Mouse (Mus musculus) heart, embryonic 16.5 days (tissue): ENCODE results near the gene Mxd3. TPM values are rescaled to one million over a fixed set of nuclear protein-coding genes. Genes with fewer than 3 reads are reported as not detected.

ENCODE experiments used
- ATAC-seq: fragments of 200-750 bp; cut with Nextera tagmentation; replicated peaks from 2 replicates; pipeline ENCODE4 v1.8.0; 2017; ENCODE audit warnings: moderate number of reproducible peaks; ENCODE audit not compliant: insufficient read depth, low FRiP score; ENCODE audit errors: extremely low read depth
- H3K27ac ChIP-seq: fragments of 300-500 bp; sonication (generic); 2 replicates; pipeline ENCODE4 v1.5.1; 2014; ENCODE audit warnings: mild to moderate bottlenecking, low read length, control low read depth, moderate library complexity
- H3K27me3 ChIP-seq: fragments of 300-500 bp; sonication (generic); 2 replicates; pipeline ENCODE4 v1.6.1; 2014; ENCODE audit warnings: low read length, mixed read lengths; ENCODE audit not compliant: control insufficient read depth, insufficient read depth
- H3K36me3 ChIP-seq: fragments of 300-500 bp; sonication (generic); 2 replicates; pipeline ENCODE4 v1.6.1; 2014; ENCODE audit not compliant: control insufficient read depth, insufficient read depth
- H3K4me1 ChIP-seq: fragments of 300-500 bp; sonication (generic); 2 replicates; pipeline ENCODE4 v1.6.1; 2014; ENCODE audit warnings: low read length, mixed read lengths; ENCODE audit not compliant: control insufficient read depth, insufficient read depth
- H3K4me2 ChIP-seq: fragments of 300-500 bp; sonication (generic); 2 replicates; pipeline ENCODE4 v1.6.1; 2014; ENCODE audit warnings: low read depth, mild to moderate bottlenecking, control low read depth, low read length
- H3K4me3 ChIP-seq: fragments of 300-500 bp; sonication (generic); 2 replicates; pipeline ENCODE4 v1.5.1; 2014; ENCODE audit warnings: mild to moderate bottlenecking, control low read depth, low read length
- H3K9ac ChIP-seq: fragments of 300-500 bp; sonication (generic); 2 replicates; pipeline ENCODE4 v1.6.1; 2014; ENCODE audit warnings: low read length, control low read depth
- H3K9me3 ChIP-seq: fragments of 300-500 bp; sonication (generic); replicated peaks from 2 replicates; pipeline ENCODE4 v1.6.1; 2016; ENCODE audit warnings: low read length; ENCODE audit not compliant: control insufficient read depth
- WGBS: fragments of 180-500 bp; shearing (Covaris S2); extraction: QIAGEN DNeasy Blood & Tissue Kit; methylation state at CpG from one replicate; pipeline ENCODE4 v1.1.7; 2014; 5-methylcytosine and 5-hydroxymethylcytosine counted together
- polyA plus RNA-seq: library from polyadenylated mRNA; unstranded; fragments of >200 nt; fragmentation: Nextera tagmentation; extraction: Ambion mirVana; gene quantifications from 2 replicates; pipeline ENCODE4 v1.2.1, GENCODE M21; 2015

Gene Mxd3
- polyA plus RNA-seq, 1 experiment from 2014 or later = 29.2 TPM

GRCm38 (mm10) chr13:55325596-55325995 lies 4.0 kb downstream of the Mxd3 start:
- 75% methylated on average over 11 of the region's 11 CpGs for WGBS
- H3K9ac ChIP-seq = no peak overlapping the region
- no peak overlapping the region for H3K4me2 ChIP-seq
- no peak overlapping the region for H3K27ac ChIP-seq
- H3K9me3 ChIP-seq = no peaks in the 10 kb centered on the region
- H3K4me3 ChIP-seq = no peak overlapping the region
- H3K27me3 ChIP-seq = no peaks in the 10 kb centered on the region
- peaks cover 47% of the 10 kb centered on the region for H3K4me1 ChIP-seq
- ATAC-seq = no peak
- H3K36me3 ChIP-seq = peaks cover 26% of the 10 kb centered on the region

- WGBS = under 1% methylated on average over 31 of the region's 31 CpGs
- peak overlapping the region; percentile 79 for H3K4me2 ChIP-seq
- H3K36me3 ChIP-seq = peaks cover 32% of the 10 kb centered on the region
- H3K27ac ChIP-seq = peak overlapping the region; percentile 79
- peak; percentile 20; the same call in 1 of the 2 replicates for ATAC-seq
- peaks cover 35% of the 10 kb centered on the region for H3K4me1 ChIP-seq
- H3K9me3 ChIP-seq = no peaks in the 10 kb centered on the region
- peak overlapping the region; percentile 88 for H3K9ac ChIP-seq
- H3K4me3 ChIP-seq = peak overlapping the region; percentile 76
- H3K27me3 ChIP-seq = no peaks in the 10 kb centered on the region
These were observed 7.3 kb downstream of the Mxd3 start for GRCm38 (mm10) chr13:55322130-55322825.

- Histone ChIP-seq H3K9me3 (no peaks in the 10 kb centered on the region), H3K36me3 (peaks cover 36% of the 10 kb centered on the region), H3K4me1 (peaks cover 30% of the 10 kb centered on the region), H3K4me3 (peak within 1 kb of the TSS; percentile 76), H3K4me2 (peak within 1 kb of the TSS; percentile 79), H3K27ac (peak within 1 kb of the TSS; percentile 79), H3K27me3 (no peaks in the 10 kb centered on the region), H3K9ac (peak within 1 kb of the TSS; percentile 88)
- peak; percentile 89 for ATAC-seq
- WGBS = under 1% methylated on average over 73 of the region's 73 CpGs
These were observed 8.0 kb downstream of the Mxd3 start, which contains the start of gene Rab24 for GRCm38 (mm10) chr13:55321434-55322129. Gene Rab24, minus strand, starts transcription at chr13:55321946.

- Histone ChIP-seq H3K4me1 (peaks cover 24% of the 10 kb centered on the region), H3K27me3 (no peaks in the 10 kb centered on the region), H3K4me3 (peak within 1 kb of the TSS; percentile 76), H3K27ac (no peak within 1 kb of the TSS), H3K4me2 (peak within 1 kb of the TSS; percentile 79), H3K9ac (peak within 1 kb of the TSS; percentile 88), H3K9me3 (no peaks in the 10 kb centered on the region), H3K36me3 (peaks cover 27% of the 10 kb centered on the region)
- ATAC-seq = no peak
- WGBS = 52% methylated on average over 4 of the region's 4 CpGs
These were observed 9.6 kb downstream of the Mxd3 start, which contains the start of gene Prelid1 for GRCm38 (mm10) chr13:55319931-55320533. Gene Prelid1, plus strand, starts transcription at chr13:55320500.

GRCm38 (mm10) chr13:55318351-55318750 lies 11.3 kb downstream of the Mxd3 start:
- Histone ChIP-seq H3K9ac (no peak overlapping the region), H3K9me3 (no peaks in the 10 kb centered on the region), H3K4me1 (peaks cover 19% of the 10 kb centered on the region), H3K4me3 (no peak overlapping the region), H3K36me3 (peaks cover 30% of the 10 kb centered on the region), H3K27ac (no peak overlapping the region), H3K27me3 (no peaks in the 10 kb centered on the region), H3K4me2 (no peak overlapping the region)
- 75% methylated on average over 3 of the region's 3 CpGs for WGBS
- ATAC-seq = no peak

- ATAC-seq = no peak
- Histone ChIP-seq H3K4me3 (no peak overlapping the region), H3K4me2 (no peak overlapping the region), H3K27me3 (no peaks in the 10 kb centered on the region), H3K36me3 (peaks cover 62% of the 10 kb centered on the region), H3K27ac (no peak overlapping the region), H3K9ac (no peak overlapping the region), H3K9me3 (no peaks in the 10 kb centered on the region), H3K4me1 (no peaks in the 10 kb centered on the region)
- WGBS = 82% methylated on average over 2 of the region's 2 CpGs
These were observed 14.7 kb downstream of the Mxd3 start for GRCm38 (mm10) chr13:55314891-55315412.

GRCm38 (mm10) chr13:55313051-55313450 lies 16.6 kb downstream of the Mxd3 start:
- no peak for ATAC-seq
- H3K9ac ChIP-seq = no peak overlapping the region
- no peak overlapping the region for H3K4me3 ChIP-seq
- WGBS = 81% methylated on average over 9 of the region's 9 CpGs
- H3K36me3 ChIP-seq = peaks cover 67% of the 10 kb centered on the region
- H3K9me3 ChIP-seq = no peaks in the 10 kb centered on the region
- H3K4me1 ChIP-seq = no peaks in the 10 kb centered on the region
- no peak overlapping the region for H3K4me2 ChIP-seq
- H3K27me3 ChIP-seq = no peaks in the 10 kb centered on the region
- H3K27ac ChIP-seq = no peak overlapping the region

GRCm38 (mm10) chr13:55312028-55312630 lies 17.5 kb downstream of the Mxd3 start:
- H3K9me3 ChIP-seq = no peaks in the 10 kb centered on the region
- WGBS = 89% methylated on average over 8 of the region's 8 CpGs
- no peak for ATAC-seq
- no peak overlapping the region for H3K27ac ChIP-seq
- H3K4me2 ChIP-seq = no peak overlapping the region
- no peak overlapping the region for H3K4me3 ChIP-seq
- H3K36me3 ChIP-seq = peaks cover 73% of the 10 kb centered on the region
- H3K9ac ChIP-seq = no peak overlapping the region
- H3K4me1 ChIP-seq = no peaks in the 10 kb centered on the region
- no peaks in the 10 kb centered on the region for H3K27me3 ChIP-seq
